Mouse (Mus musculus) hindbrain, embryonic 15.5 days (tissue): ENCODE data around the gene Erfe. TPM values are rescaled to one million over a fixed set of nuclear protein-coding genes. Genes with fewer than 3 reads are reported as not detected.

Experiments used
- ATAC-seq: fragments of 200-750 bp; cut with Nextera tagmentation; 2 replicates; pipeline ENCODE4 v1.8.0; 2017; ENCODE audit warnings: low read depth, moderate number of reproducible peaks, moderate TSS enrichment; ENCODE audit not compliant: low FRiP score
- H3K27ac ChIP-seq: fragments of 300-500 bp; sonication (generic); replicated peaks from 2 replicates; pipeline ENCODE4 v1.5.1; 2015; ENCODE audit warnings: mild to moderate bottlenecking, inconsistent platforms
- H3K27me3 ChIP-seq: fragments of 300-500 bp; sonication (generic); 2 replicates; pipeline ENCODE4 v1.6.1; 2015; ENCODE audit warnings: control low read depth, inconsistent platforms
- H3K36me3 ChIP-seq: fragments of 300-500 bp; sonication (generic); 2 replicates; pipeline ENCODE4 v1.6.1; 2015; ENCODE audit warnings: control low read depth, inconsistent platforms
- H3K4me1 ChIP-seq: fragments of 300-500 bp; sonication (generic); replicated peaks from 2 replicates; pipeline ENCODE4 v1.6.1; 2015; ENCODE audit warnings: control low read depth, inconsistent platforms
- H3K4me2 ChIP-seq: fragments of 300-500 bp; sonication (generic); 2 replicates; pipeline ENCODE4 v1.6.1; 2015; ENCODE audit warnings: moderate library complexity, mild to moderate bottlenecking, inconsistent platforms
- H3K4me3 ChIP-seq: fragments of 300-500 bp; sonication (generic); 2 replicates; pipeline ENCODE4 v1.5.1; 2015; ENCODE audit warnings: mild to moderate bottlenecking, inconsistent platforms
- H3K9ac ChIP-seq: fragments of 300-500 bp; sonication (generic); 2 replicates; pipeline ENCODE4 v1.6.1; 2015; ENCODE audit warnings: inconsistent platforms
- H3K9me3 ChIP-seq: fragments of 300-500 bp; sonication (generic); 2 replicates; pipeline ENCODE4 v1.6.1; 2016; ENCODE audit warnings: control low read depth, inconsistent platforms
- WGBS: fragments of 180-500 bp; shearing (Covaris S2); methylation state at CpG from one replicate; pipeline ENCODE4 v1.1.7; 2015; 5-methylcytosine and 5-hydroxymethylcytosine counted together
- polyA plus RNA-seq: library from polyadenylated mRNA; unstranded; fragments of >200 nt; fragmentation: Nextera tagmentation; extraction: Ambion mirVana; gene quantifications from 2 replicates; pipeline ENCODE4 v1.2.1, GENCODE M21; 2015

The Erfe gene
- 0.33 and 0.54 TPM in 2 replicates for polyA plus RNA-seq

- peaks cover 8% of the 10 kb centered on the region for H3K4me1 ChIP-seq
- WGBS: under 1% methylated on average over 61 of the region's 68 CpGs
- H3K9me3 ChIP-seq: no peaks in the 10 kb centered on the region
- peak; percentile 25; the same call in 1 of the 2 replicates for ATAC-seq
- peak within 1 kb of the TSS; percentile 35; the same call in 1 of the 2 replicates for H3K9ac ChIP-seq
- no peak within 1 kb of the TSS for H3K27ac ChIP-seq
- peak within 1 kb of the TSS; percentile 37 for H3K4me3 ChIP-seq
- H3K36me3 ChIP-seq: peaks cover 3% of the 10 kb centered on the region; the same call in 1 of the 2 replicates
- peak within 1 kb of the TSS; percentile 80 for H3K4me2 ChIP-seq
- peaks cover 15% of the 10 kb centered on the region for H3K27me3 ChIP-seq
Measured at GRCm38 (mm10) chr1:91366215-91367108, at the start of gene Erfe. TSS of gene Erfe (plus strand) at chr1:91366430.

GRCm38 (mm10) chr1:91317656-91318055 is 48.6 kb upstream of the Erfe start:
- H3K9ac ChIP-seq: no peak overlapping the region
- no peak overlapping the region for H3K27ac ChIP-seq
- H3K4me1 ChIP-seq: no peaks in the 10 kb centered on the region
- H3K36me3 ChIP-seq: 0 out of 2 replicates have a peak, but pooled peaks cover 3% of the 10 kb centered on the region
- H3K27me3 ChIP-seq: no peaks in the 10 kb centered on the region
- H3K4me3 ChIP-seq: no peak overlapping the region
- no peak overlapping the region for H3K4me2 ChIP-seq
- WGBS: 93% methylated on average over 6 of the region's 6 CpGs
- H3K9me3 ChIP-seq: no peaks in the 10 kb centered on the region
- ATAC-seq: no peak

GRCm38 (mm10) chr1:91321760-91322438 is 44.3 kb upstream of the Erfe start, which contains the start of gene Espnl:
TSS of gene Espnl (plus strand) at chr1:91322075.
- WGBS: 81% methylated on average over 19 of the region's 19 CpGs
- no peaks in the 10 kb centered on the region for H3K4me1 ChIP-seq
- no peaks in the 10 kb centered on the region for H3K27me3 ChIP-seq
- no peak within 1 kb of the TSS for H3K27ac ChIP-seq
- no peak for ATAC-seq
- no peaks in the 10 kb centered on the region for H3K9me3 ChIP-seq
- no peak within 1 kb of the TSS for H3K4me2 ChIP-seq
- H3K4me3 ChIP-seq: no peak within 1 kb of the TSS
- no peak within 1 kb of the TSS for H3K9ac ChIP-seq
- no peaks in the 10 kb centered on the region for H3K36me3 ChIP-seq

GRCm38 (mm10) chr1:91324646-91325045 is 41.6 kb upstream of the Erfe start:
- Histone ChIP-seq H3K4me1 (no peaks in the 10 kb centered on the region), H3K36me3 (no peaks in the 10 kb centered on the region), H3K9ac (no peak overlapping the region), H3K9me3 (no peaks in the 10 kb centered on the region), H3K4me3 (no peak overlapping the region), H3K27ac (no peak overlapping the region), H3K27me3 (no peaks in the 10 kb centered on the region), H3K4me2 (no peak overlapping the region)
- ATAC-seq: no peak
- 91% methylated on average over 2 of the region's 2 CpGs for WGBS

- no peak overlapping the region for H3K4me3 ChIP-seq
Measured at GRCm38 (mm10) chr1:91325488-91326042, 40.7 kb upstream of the Erfe start.

GRCm38 (mm10) chr1:91332102-91332501 is 34.1 kb upstream of the Erfe start:
- Histone ChIP-seq H3K9me3 (no peaks in the 10 kb centered on the region), H3K4me1 (no peaks in the 10 kb centered on the region), H3K27ac (no peak overlapping the region), H3K4me2 (no peak overlapping the region), H3K4me3 (no peak overlapping the region), H3K27me3 (no peaks in the 10 kb centered on the region), H3K36me3 (no peaks in the 10 kb centered on the region), H3K9ac (no peak overlapping the region)
- 58% methylated on average over 4 of the region's 4 CpGs for WGBS
- no peak for ATAC-seq

More at GRCm38 (mm10) chr1:91325488-91326042, 40.7 kb upstream of the Erfe start:
- Histone ChIP-seq H3K27ac (no peak overlapping the region), H3K9ac (no peak overlapping the region), H3K36me3 (no peaks in the 10 kb centered on the region), H3K9me3 (no peaks in the 10 kb centered on the region), H3K27me3 (no peaks in the 10 kb centered on the region), H3K4me2 (no peak overlapping the region), H3K4me1 (no peaks in the 10 kb centered on the region)
- WGBS: 79% methylated on average over 4 of the region's 4 CpGs
- ATAC-seq: no peak

- Histone ChIP-seq H3K4me1 (no peaks in the 10 kb centered on the region), H3K4me2 (no peak overlapping the region), H3K4me3 (no peak overlapping the region), H3K9me3 (no peaks in the 10 kb centered on the region), H3K27me3 (no peaks in the 10 kb centered on the region), H3K9ac (no peak overlapping the region), H3K27ac (no peak overlapping the region), H3K36me3 (no peaks in the 10 kb centered on the region)
- no peak for ATAC-seq
Measured at GRCm38 (mm10) chr1:91333582-91333981, 32.6 kb upstream of the Erfe start.

GRCm38 (mm10) chr1:91337355-91337754 is 28.9 kb upstream of the Erfe start:
- H3K9ac ChIP-seq: no peak overlapping the region
- H3K9me3 ChIP-seq: no peaks in the 10 kb centered on the region
- H3K27me3 ChIP-seq: no peaks in the 10 kb centered on the region
- no peak for ATAC-seq
- H3K4me2 ChIP-seq: no peak overlapping the region
- H3K36me3 ChIP-seq: no peaks in the 10 kb centered on the region
- H3K4me1 ChIP-seq: no peaks in the 10 kb centered on the region
- no peak overlapping the region for H3K27ac ChIP-seq
- no peak overlapping the region for H3K4me3 ChIP-seq
- 91% methylated on average over 7 of the region's 7 CpGs for WGBS

GRCm38 (mm10) chr1:91344001-91344400 is 22.2 kb upstream of the Erfe start:
- WGBS: 82% methylated on average over 3 of the region's 3 CpGs
- Histone ChIP-seq H3K4me1 (peaks cover 13% of the 10 kb centered on the region), H3K4me3 (no peak overlapping the region), H3K36me3 (no peaks in the 10 kb centered on the region), H3K4me2 (no peak overlapping the region), H3K9ac (no peak overlapping the region), H3K9me3 (no peaks in the 10 kb centered on the region), H3K27me3 (peaks cover 40% of the 10 kb centered on the region), H3K27ac (no peak overlapping the region)
- no peak for ATAC-seq

GRCm38 (mm10) chr1:91344921-91345685 is 21.1 kb upstream of the Erfe start:
- Histone ChIP-seq H3K27ac (no peak overlapping the region), H3K36me3 (no peaks in the 10 kb centered on the region), H3K27me3 (peaks cover 40% of the 10 kb centered on the region), H3K4me1 (peaks cover 13% of the 10 kb centered on the region), H3K4me3 (peak overlapping the region; percentile 39), H3K9me3 (no peaks in the 10 kb centered on the region), H3K9ac (peak overlapping the region; percentile 11; the same call in 1 of the 2 replicates), H3K4me2 (peak overlapping the region; percentile 78)
- WGBS: 3% methylated on average over 68 of the region's 68 CpGs
- ATAC-seq: peak; percentile 47; the same call in 1 of the 2 replicates

GRCm38 (mm10) chr1:91346892-91347291 is 19.3 kb upstream of the Erfe start:
- H3K27me3 ChIP-seq: peaks cover 40% of the 10 kb centered on the region
- ATAC-seq: peak; percentile 65; the same call in 1 of the 2 replicates
- no peaks in the 10 kb centered on the region for H3K36me3 ChIP-seq
- WGBS: 32% methylated on average over 3 of the region's 3 CpGs
- H3K4me1 ChIP-seq: peaks cover 13% of the 10 kb centered on the region
- no peak overlapping the region for H3K27ac ChIP-seq
- no peak overlapping the region for H3K4me2 ChIP-seq
- no peak overlapping the region for H3K9ac ChIP-seq
- H3K9me3 ChIP-seq: no peaks in the 10 kb centered on the region
- H3K4me3 ChIP-seq: no peak overlapping the region
